Mouse (Mus musculus): ENCODE data around the gene Jkamp. TPM values are rescaled to one million over a fixed set of nuclear protein-coding genes. Genes with fewer than 3 reads are reported as not detected.
"Not testable (repeated sequence)": the region's sequence is repeated elsewhere in the genome, so short reads cannot be mapped to it uniquely, and the experiment has no call there.

Jkamp gene
- 10 to 100 TPM; 51.3 to 56.0 TPM for total RNA-seq (2021)

DNA sequence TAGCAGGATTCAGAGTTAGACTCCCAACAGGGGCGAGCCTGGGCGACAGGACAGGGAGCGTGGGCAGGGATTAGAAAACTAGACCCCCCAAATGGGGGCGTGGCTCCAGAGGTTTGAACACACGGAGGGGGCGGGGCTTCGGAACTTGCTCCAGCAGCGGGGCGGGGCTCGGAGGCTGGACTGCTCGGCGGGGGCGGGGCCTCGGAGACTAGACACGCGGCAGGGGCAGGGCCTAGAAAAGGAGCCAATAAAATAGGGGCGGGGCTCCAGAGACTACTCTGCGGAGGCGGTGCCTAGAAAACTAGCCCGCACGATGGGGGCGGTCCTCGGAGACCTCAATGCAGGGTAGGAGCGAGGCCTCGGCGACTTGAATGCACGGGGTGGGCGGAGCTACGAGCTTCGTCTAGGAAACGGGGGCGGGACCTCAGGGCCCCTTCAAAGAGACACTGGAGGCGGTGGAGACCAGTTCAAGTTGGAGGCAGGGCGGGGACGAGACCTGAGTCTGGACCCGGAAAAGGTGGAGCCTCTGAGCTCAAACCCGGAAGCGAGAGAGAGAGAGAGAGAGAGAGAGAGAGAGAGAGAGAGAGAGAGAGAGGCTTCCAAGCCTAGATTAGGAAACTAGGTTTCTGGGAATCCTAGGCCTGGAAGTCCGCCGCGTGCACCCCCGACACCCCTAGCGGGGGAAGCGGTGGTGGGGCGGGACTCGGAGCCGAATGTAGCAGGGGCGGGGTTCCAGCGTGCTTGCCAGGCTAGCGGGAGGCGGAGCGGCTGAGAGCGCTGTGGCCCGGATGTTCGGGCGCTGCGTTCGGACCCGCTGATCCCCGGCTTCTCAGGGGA lies at the start of gene Jkamp, which contains the start of gene L3hypdh:
Gene Jkamp (plus strand): TSS at position 261 of the 837 bp plus-strand sequence.
Gene L3hypdh (minus strand): TSS at position 111 of the 837 bp plus-strand sequence.
- intact Hi-C loops (cut with DNase I): no loop called here

DNA sequence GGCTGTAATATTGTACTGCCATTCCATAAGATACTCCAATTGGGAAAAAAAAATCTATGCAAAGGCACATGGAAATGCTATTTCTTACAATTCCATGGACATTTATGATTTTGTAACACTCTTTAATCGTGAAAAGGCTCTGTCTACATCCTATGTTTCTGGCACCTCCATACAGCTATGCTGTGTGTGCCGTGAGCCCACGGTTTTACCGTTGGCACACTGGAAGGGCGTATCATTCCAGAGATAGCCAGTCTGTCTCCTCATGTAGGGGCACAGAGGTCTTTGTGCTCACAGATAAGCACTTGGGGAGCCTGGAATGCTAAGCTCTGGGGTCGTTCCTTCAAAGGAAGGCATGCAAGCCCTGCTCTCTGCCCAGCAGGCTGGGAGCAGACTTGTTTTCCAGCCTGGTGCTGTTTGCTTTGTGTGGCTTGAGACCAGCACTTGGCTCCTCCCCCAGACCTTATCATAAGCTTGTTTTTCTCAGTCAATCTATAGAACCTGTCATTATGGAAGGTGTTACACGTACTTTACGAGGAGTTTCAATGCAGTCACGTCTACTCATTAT lies 49.2 kb upstream of the Jkamp start:
- no peak for DNase-seq (ENCODE audit: extremely low spot score in 1 of 2, low spot score in 2 of 2)
- intact Hi-C loops (cut with DNase I): no loop called here

More for the DNA sequence above, at the start of gene Jkamp, which contains the start of gene L3hypdh:
- peak; percentile 98 to 100 for DNase-seq (ENCODE audit: extremely low spot score in 1 of 2, low spot score in 2 of 2)

DNA sequence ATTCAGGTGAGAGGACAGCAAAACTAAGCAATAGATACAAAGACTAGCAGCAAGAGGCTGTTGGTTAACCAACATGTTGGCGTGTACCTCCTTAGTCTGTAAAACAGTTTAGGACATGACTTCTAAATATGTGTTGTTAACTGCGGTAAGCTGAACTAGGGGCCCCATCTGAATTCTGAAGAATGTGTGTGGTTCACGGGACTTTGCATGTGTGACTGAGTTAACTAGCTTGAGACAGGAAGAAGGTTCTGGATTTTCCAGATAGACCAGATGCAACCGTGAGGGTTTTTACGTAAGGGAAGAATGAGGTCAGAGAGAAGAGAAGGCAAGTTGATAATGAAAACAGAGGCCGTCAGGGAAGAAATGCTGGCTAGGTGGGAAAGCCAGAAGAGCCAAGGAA lies 48.3 kb upstream of the Jkamp start:
- DNase-seq (ENCODE audit: extremely low spot score in 1 of 2, low spot score in 2 of 2): no peak
- intact Hi-C loops (cut with DNase I): no loop called here

DNA sequence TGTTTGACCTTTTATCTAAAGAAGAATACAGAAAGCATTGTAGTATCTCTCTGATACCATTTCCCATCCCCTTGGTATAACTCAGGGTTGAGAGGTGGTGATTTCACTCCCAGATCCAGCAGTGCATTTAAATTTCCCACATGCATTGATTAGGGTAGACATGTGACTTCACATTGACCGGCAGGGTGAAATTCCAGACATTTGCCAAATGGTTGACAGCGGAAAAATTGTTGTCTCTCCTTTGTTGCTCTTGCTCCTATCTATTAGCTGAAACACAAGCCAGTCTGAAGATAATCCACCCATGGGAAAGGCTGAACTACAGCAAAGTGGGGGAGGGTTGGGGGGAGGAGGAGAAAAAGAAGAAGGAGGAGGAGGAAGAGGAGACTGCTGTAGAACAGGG lies 46.5 kb upstream of the Jkamp start:
- DNase-seq (ENCODE audit: extremely low spot score in 1 of 2, low spot score in 2 of 2): no peak
- intact Hi-C loops (cut with DNase I): no loop called here

DNA sequence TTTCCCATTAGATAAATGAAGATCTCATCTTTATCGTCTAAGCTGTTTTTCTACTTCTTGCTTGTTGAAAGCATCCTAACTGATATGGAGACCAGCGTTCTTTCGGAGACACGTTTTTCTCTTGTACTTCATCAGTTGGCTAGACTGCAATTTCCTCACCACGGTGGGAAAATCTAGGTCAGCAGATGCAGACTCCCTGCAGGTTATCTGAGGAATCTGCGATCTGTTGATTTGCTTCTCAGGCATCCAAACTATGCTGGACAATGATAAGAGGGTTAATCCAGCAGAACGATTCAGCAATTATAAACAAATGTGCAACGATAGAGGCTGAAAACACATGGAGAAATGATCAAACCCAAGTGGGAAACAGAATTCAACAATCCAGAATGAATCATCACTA lies 45.9 kb upstream of the Jkamp start:
- no peak for DNase-seq (ENCODE audit: extremely low spot score in 1 of 2, low spot score in 2 of 2)
- intact Hi-C loops (cut with DNase I): no loop called here

DNA sequence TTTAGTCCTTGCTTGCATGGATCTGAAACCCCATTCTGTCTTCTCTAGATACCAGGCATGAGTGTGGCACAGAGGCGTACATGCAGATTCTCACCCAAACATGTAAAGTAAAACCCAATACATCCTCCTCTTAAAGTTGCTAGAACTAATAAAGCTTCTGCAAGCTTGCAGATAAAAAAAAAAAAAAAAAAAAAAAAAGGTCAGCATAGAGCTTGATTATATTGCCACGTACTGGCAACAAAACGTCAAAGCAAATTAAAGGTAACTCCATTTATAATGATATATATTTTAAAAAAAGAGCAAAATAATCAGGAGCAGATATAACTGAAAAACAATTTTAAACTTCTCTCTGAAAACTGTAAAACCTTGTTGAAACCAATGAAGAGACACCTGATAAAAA lies 44.2 kb upstream of the Jkamp start:
- intact Hi-C loops (cut with DNase I): loop anchor here (10.0 kb wide), 1 partner anchor 206 kb away; the partner anchor contains the start of gene Daam1
- no peak for DNase-seq (ENCODE audit: extremely low spot score in 1 of 2, low spot score in 2 of 2)

DNA sequence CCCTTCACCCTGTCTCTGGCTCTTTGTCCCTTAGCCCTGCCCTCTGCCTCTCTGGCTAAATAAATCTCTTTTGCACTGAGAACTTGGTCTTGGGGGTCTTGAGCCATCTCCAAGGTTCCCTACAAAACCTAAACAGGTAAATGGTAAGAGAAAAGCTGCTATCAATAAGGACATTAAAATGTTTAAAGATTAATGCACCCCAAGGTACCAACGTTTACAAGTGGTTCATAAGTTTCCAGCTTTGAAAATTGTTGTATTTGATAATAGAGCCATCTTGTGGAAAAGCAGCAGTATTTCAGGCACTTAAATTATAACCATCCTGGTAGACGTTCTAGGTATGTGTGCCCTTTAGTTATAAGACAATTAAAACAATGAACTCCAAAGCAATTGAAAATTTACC lies 37.9 kb upstream of the Jkamp start:
- intact Hi-C loops (cut with DNase I): loop anchor here (1.0 to 10.0 kb wide), 2 partner anchors 213 to 279 kb away; partner anchors contain the start of gene Daam1
- DNase-seq (ENCODE audit: extremely low spot score in 1 of 2, low spot score in 2 of 2): no peak

DNA sequence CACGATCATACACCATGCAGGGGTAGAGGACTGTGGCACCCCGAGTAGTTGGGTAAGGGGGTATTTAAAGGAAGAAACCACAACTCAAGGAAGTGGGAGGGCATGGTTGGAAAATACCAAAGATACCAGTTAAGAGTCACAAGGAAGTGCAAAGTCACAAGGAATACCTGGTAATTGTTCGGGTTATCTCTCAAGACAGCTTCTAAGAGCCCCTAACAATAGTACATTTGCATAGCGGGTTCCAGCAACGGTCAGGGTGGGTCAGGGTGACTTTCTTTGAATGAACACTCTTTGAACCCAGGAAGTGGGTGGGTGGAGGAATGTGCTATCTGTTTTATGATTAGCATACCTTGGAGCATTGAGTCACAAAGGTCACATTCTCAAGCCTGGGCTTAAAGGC lies 35.2 kb upstream of the Jkamp start:
- intact Hi-C loops (cut with DNase I); DNase-seq (ENCODE audit: extremely low spot score in 1 of 2, low spot score in 2 of 2): not testable (repeated sequence)

DNA sequence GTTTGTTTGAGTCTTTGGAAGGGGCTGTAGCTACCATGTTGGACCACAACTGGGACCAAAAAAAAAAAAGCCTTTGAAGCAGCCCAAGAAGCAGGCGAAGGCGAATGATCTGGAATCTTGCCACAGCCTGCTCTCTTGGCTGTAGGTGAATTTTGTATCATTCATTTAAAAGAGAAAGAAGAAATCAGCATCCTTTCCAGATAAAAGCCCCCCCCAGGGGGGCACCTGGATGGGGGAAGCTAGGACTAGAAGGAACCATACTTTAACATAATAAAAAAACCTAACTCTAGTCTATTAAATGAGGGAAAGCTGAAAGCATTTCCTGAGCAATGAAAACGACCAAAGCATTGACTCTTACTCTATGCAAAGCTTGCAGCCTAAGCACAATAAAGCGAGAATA lies 34.6 kb upstream of the Jkamp start:
- DNase-seq (ENCODE audit: extremely low spot score in 1 of 2, low spot score in 2 of 2): no peak
- intact Hi-C loops (cut with DNase I): no loop called here

DNA sequence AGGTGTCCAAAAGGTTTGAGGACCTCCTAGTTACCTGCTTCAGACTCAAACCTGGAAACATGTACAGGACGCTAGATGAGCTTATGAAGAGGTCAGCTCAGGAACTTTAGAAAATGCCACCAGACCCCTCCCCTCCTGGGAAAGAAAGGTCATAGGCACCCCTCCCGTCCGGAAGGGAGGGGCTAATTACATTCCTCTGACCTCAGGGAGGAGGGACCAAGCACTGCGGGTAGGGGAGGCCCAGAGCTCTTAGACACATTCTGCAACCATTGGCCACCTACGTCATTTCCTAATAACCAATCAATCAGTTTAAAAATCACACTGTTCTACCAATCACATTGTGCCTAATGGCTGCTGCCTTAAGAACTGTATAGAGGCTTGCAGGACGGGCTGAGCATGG lies 32.8 kb upstream of the Jkamp start:
- intact Hi-C loops (cut with DNase I): no loop called here

DNA sequence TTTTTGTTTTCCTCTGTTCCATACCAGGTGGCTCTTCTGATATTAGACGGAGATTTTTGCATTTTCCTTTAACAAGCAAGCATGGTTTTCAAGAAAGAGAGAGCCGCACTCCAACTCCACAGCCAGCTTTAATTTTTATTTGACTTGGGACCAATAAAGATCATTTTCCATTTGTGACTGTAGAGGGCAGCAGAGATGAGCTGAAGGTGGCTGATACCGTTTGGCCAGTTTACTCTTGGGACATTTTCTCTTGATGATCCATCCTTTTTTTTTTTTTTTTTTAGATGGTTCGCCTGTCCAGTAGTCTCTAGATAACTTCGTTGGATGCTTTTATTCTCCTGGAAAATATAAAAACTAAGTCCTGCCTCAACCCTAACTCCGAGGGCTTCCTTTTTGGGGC lies 32.1 kb upstream of the Jkamp start:
- DNase-seq (ENCODE audit: extremely low spot score in 1 of 2, low spot score in 2 of 2): no peak

More for the DNA sequence above, 32.8 kb upstream of the Jkamp start:
- DNase-seq (ENCODE audit: extremely low spot score in 1 of 2, low spot score in 2 of 2): no peak

DNA sequence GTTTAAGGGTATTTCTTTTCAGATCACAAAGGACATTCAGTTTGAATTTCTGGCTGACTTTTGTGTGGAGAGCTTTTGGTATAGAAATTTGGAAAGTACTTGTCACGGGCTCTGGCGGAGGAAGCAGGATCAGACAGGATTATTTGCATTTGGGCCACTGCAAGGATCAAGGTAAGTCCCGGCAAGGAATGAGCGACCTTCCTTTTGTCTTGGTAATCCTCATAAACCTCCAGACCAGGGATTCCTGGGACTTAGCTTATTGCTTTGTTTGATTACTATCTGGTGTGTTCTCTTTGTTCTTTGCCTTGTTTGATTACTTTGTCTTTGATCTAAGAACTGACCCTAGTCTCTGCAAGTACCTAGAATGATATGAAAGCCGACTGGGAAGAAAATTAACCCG lies 31.5 kb upstream of the Jkamp start:
- intact Hi-C loops (cut with DNase I): no loop called here
- DNase-seq (ENCODE audit: extremely low spot score in 1 of 2, low spot score in 2 of 2): no peak

More for the DNA sequence above, 32.1 kb upstream of the Jkamp start:
- intact Hi-C loops (cut with DNase I): no loop called here

DNA sequence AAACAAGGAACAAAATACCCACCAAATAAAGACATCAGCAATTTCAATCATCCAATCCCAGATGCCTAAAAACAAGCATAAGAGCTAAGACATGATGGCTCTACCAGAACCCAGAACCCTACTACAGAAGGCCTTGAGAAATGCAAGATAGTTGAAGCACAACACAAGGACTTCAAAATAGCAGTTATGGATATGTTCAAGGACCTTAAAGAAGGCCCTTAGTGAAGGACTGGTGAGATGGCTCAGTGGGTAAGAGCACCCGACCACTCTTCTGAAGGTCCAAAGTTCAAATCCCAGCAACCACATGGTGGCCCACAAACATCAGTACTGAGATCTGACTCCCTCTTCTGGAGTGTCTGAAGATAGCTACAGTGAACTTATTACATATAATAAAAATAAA lies 27.6 kb upstream of the Jkamp start:
- intact Hi-C loops (cut with DNase I): no loop called here
- no peak for DNase-seq (ENCODE audit: extremely low spot score in 1 of 2, low spot score in 2 of 2)

DNA sequence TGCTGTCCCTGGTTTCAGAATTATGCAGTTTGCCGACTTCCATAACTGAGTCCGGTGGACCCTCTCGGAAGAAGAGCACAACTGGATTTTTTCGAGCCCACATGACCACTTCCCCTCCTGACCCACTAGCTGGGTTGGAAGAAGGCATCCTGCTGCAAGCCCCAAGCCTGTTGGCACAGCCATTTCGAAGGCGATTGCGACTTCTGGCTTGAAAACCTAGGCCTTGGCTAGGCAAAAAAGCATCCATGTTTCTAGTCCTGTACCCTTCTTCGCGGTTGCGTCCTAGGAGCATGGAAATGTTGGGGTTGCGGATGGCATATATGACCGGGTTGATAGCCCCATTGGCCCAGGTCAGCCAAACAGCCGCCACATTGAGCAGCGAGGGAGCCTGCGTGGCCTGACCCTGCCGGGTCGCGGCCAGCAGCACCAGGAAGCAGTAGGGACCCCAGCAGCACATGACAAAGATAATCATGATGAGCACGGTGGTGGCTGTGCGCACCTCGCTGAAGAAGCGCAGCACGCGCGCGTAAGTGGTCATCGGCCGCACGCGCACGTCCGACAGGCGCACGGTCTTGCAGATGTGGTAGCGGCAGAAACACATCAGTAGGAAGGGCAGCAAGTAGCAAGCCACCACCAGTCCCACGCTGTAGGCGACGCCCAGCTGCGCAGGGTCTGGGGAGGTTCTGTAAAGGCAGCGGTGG lies 15.6 kb upstream of the Jkamp start:
- intact Hi-C loops (cut with DNase I): no loop called here
- no peak for DNase-seq (ENCODE audit: extremely low spot score in 1 of 2, low spot score in 2 of 2)

DNA sequence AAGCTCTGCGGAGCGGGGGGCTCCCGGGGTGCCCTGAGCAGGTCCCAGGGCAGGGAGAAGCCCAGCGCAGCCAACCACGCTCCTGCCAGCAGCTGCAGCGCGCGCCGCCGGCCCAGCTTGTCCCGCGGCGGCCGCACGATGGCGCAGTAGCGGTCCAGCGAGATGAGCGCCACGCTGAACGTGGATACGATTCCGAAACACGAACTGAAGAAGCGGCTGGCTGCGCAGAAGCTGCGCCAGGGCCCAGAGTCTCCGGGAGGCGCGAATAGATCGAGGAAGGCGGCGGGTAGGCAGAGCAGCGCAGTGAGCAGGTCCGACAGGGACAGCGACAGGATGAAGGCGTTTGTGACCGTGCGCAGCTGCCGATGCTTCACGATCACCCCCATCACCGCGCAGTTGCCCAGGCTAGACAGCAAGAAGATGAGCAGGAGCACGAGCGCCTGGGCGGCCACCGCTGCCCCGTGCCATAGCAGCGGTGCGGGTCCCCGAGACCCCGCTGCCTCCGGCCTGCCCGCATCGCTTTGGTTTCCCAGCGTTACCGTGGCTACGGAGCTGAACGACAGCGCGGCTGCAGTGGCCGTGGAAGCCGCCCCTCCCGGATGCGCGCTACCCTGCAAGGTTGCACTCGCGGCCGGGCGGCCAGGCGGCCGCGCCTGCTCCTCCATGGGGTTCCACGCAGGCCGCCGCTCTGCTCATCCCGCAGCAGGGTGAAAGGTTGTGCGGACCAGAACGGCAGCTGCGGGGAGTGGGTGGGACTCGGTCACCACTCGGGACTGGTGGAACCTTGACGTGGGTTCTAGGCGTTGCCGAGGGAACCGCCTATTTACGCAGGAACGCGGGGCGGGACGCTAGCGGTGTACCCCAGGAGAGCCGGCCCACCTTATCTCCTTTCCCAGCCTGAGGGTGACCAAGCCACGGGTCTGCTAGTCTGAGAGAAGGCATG lies 14.8 kb upstream of the Jkamp start, which contains the start of gene Gpr135:
Gene Gpr135 (minus strand): TSS at position 799 of the 943 bp plus-strand sequence.
- intact Hi-C loops (cut with DNase I): no loop called here
- peak; percentile 84 to 88 for DNase-seq (ENCODE audit: extremely low spot score in 1 of 2, low spot score in 2 of 2)

DNA sequence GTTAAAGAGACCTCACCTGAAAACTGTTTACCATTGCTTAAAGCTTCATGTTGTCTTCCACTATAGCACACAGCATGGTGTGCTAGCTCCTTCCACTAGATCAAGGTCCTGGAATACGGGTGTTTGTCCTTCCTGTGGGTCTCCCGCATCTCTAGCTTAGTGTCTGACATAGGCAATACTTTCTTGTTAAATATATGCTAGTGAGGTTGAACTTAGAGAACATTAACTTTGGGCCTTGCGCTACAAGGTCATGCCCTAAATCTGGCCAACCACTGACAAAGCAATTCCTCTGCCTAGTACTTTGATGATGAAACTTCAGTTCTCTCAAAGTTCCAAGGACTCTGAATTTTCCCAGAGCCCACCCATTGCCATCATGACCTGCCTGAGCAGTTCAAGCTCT lies 7.1 kb upstream of the Jkamp start:
- intact Hi-C loops (cut with DNase I): no loop called here
- no peak for DNase-seq (ENCODE audit: extremely low spot score in 1 of 2, low spot score in 2 of 2)

DNA sequence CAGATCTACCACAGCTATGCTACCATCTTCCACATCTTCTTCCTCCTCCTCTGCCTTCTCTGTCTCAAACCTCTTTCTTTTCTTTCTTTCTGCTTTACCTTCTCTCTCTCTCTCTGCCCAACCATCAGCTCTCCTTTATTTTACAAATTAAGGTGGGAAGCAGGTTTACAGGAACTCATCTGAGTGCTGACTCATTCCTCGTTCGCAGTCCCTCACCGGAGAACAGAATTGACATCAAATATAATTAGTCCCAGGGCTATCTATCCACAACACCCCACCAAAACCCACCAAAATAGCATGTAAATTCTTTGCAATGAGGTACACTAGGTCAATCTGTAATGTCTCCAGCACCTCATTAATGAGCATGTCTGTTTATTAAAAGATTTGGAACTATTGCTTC lies 3.4 kb upstream of the Jkamp start:
- intact Hi-C loops (cut with DNase I): no loop called here
- DNase-seq (ENCODE audit: extremely low spot score in 1 of 2, low spot score in 2 of 2): no peak

DNA sequence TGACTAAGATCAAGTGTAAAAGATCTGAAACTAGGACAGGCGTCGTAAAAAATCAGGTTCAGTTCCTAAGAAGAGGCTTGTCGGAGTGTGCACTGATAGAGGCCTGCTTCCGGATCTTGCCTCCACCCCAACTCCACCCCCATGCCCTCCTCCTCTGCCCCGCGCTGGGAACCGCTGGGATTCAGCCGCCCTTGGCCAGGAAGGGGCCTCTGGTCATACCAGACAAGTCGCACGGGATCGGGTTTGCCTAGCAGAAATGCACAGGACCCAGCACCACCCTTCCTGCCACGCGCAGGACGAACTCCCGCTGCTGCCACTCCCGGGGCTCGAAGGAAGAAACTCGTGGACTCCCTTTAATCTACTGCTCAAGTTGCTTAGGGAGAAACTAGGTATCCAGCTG lies 3.0 kb upstream of the Jkamp start:
- intact Hi-C loops (cut with DNase I): no loop called here
- peak in 1 of 2 experiments; percentile 49 for DNase-seq (ENCODE audit: extremely low spot score in 1 of 2, low spot score in 2 of 2)

DNA sequence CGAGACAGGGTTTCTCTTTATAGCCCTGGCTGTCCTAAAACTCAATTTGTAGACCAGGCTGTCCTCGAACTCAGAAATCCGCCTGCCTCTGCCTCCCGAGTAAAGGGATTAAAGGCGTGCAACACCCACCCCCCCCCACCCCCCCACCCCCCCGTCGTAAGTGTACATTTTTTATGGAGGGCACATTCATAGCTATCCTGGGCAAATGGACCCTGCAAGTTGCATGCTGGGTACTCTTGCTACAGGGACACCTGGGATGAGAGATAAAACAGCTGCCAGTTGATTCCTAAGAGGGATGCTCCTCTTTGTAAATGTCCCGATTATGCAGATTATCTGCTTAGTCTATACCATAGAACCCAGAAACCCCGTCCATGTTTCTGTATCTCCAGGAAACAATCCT lies 2.1 kb upstream of the Jkamp start:
- DNase-seq (ENCODE audit: extremely low spot score in 1 of 2, low spot score in 2 of 2): no peak
- intact Hi-C loops (cut with DNase I): no loop called here

All from left cerebral cortex, postnatal 10 days (tissue).